Mouse (Mus musculus): Measurements from ENCODE around the gene Gck. TPM values are rescaled to one million over a fixed set of nuclear protein-coding genes. Genes with fewer than 3 reads are reported as not detected.

Gene Gck
- total RNA-seq (2021) = 1 to 10 TPM; 1.8 to 3.9 TPM

GRCm38 (mm10) chr11:5949586-5950352 is at the start of gene Gck:
Gck (minus strand) TSS chr11:5950081.
- DNase-seq (ENCODE audit: extremely low spot score in 1 of 2, low spot score in 1 of 2) = no peak

DNA sequence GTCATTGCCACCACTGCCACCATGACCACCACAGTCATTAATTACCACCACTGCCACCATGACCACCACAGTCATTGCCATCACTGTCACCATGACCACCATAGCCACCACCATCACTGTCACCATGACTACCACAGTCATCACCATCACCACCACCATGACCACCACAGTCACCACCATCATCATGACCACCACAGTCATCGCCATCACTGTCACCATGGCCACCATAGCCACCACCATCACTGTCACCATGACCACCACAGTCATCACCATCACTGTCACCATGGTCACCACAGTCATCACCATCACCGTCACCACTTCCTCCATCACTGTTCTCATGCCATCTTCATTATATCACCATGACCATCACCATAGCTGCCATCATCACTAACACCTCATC is 48.6 kb upstream of the Gck start:
- DNase-seq (ENCODE audit: extremely low spot score in 1 of 2, low spot score in 1 of 2) = no peak

- DNase-seq (ENCODE audit: extremely low spot score in 1 of 2, low spot score in 1 of 2) = peak; percentile 70 to 89
Measured at GRCm38 (mm10) chr11:5995989-5996388, 46.1 kb upstream of the Gck start.

GRCm38 (mm10) chr11:5994880-5995279 is 45.0 kb upstream of the Gck start:
- no peak for DNase-seq (ENCODE audit: extremely low spot score in 1 of 2, low spot score in 1 of 2)

GRCm38 (mm10) chr11:5994212-5994611 is 44.3 kb upstream of the Gck start:
- no peak for DNase-seq (ENCODE audit: extremely low spot score in 1 of 2, low spot score in 1 of 2)

- DNase-seq (ENCODE audit: extremely low spot score in 1 of 2, low spot score in 1 of 2) = peak in 1 of 2 experiments; percentile 48
Measured at GRCm38 (mm10) chr11:5990910-5991309, 41.0 kb upstream of the Gck start.

- no peak for DNase-seq (ENCODE audit: extremely low spot score in 1 of 2, low spot score in 1 of 2)
Measured at GRCm38 (mm10) chr11:5989954-5990593, 40.2 kb upstream of the Gck start.

- DNase-seq (ENCODE audit: extremely low spot score in 1 of 2, low spot score in 1 of 2) = no peak
Measured at GRCm38 (mm10) chr11:5988126-5988525, 38.2 kb upstream of the Gck start.

DNA sequence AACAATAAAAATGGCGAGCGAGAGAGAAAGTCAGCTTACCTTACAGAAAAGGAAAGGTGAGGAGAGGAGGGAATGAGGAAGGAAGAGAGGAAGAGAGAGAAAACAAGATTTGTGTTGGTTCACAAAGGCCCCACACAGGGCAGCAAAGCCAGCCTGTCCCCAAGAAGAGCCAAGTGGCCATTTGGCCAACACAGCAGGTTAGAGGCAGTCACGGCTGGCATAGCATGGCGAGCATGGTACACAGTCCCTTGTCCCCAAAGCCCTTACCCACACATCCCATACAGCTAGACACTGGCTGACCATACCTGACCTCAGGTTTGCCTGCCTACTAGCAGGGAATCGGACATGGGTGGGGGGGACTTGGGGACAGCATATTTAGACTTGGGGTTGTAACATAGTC is 33.7 kb upstream of the Gck start:
- DNase-seq (ENCODE audit: extremely low spot score in 1 of 2, low spot score in 1 of 2) = no peak

GRCm38 (mm10) chr11:5981323-5981722 is 31.4 kb upstream of the Gck start:
- DNase-seq (ENCODE audit: extremely low spot score in 1 of 2, low spot score in 1 of 2) = no peak

DNA sequence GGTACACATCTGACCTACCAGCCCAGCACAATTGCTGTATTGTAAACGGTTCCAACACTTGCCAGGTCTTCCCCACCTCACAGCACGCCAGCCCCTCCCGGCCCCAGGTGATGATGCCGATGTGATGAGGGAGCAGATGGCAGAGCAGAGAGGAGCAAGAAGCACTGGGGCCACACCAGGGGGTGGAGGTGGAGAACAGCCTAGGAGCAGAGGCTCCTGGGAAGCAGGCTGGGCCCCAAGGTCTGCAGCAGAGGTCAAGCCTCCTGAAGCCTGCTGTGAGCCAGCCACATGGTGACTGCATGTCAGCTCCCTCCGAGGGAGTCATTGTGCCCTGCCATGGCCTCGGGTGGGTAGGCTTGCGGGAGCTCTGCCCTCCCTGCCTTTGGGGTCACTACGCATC is 30.7 kb upstream of the Gck start:
- DNase-seq (ENCODE audit: extremely low spot score in 1 of 2, low spot score in 1 of 2) = no peak

- DNase-seq (ENCODE audit: extremely low spot score in 1 of 2, low spot score in 1 of 2) = no peak
Measured at GRCm38 (mm10) chr11:5980108-5980507, 30.2 kb upstream of the Gck start.

GRCm38 (mm10) chr11:5979088-5979487 is 29.2 kb upstream of the Gck start:
- no peak for DNase-seq (ENCODE audit: extremely low spot score in 1 of 2, low spot score in 1 of 2)

- DNase-seq (ENCODE audit: extremely low spot score in 1 of 2, low spot score in 1 of 2) = no peak
Measured at GRCm38 (mm10) chr11:5976106-5976505, 26.2 kb upstream of the Gck start.

DNA sequence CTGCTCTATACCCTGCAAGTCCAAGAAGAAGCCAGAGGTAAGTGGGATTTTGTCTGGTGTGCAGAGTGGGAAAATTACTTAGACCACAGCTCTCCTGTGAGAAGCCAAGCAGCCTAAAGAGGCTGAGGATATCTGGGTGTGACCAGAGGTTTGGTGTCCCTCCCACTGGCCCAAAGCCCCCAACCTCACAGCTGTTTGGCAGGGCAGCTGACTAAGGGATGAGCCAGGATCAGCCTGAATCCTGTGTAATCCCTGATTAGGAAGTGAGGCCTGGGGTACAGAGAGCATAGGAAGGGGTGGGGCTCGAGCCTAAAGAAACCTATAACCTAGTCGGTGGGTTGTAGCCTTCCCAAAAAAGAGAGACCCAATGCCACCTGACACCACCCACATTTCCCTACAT is 25.2 kb upstream of the Gck start:
- no peak for DNase-seq (ENCODE audit: extremely low spot score in 1 of 2, low spot score in 1 of 2)

GRCm38 (mm10) chr11:5974053-5974452 is 24.2 kb upstream of the Gck start:
- DNase-seq (ENCODE audit: extremely low spot score in 1 of 2, low spot score in 1 of 2) = no peak

DNA sequence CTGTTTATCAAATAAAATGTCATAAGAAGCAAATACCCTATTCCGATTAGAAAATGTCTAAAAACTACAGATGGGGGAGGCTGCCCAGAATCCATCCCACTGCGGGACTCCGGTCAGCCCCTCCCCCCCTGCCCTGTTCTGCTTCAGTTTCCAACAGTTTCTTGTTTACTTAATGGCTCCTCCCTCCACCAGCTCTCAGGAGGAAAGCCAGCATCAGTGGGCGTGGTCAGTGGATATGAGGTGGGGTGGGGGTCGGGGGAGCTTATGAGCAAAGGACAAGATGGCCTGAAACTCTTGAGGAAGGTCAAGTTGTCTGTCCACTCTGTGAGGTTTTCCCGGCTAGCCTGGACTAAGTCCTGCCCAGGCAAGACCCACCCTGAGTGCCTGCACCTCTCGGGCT is 23.3 kb upstream of the Gck start:
- DNase-seq (ENCODE audit: extremely low spot score in 1 of 2, low spot score in 1 of 2) = no peak

DNA sequence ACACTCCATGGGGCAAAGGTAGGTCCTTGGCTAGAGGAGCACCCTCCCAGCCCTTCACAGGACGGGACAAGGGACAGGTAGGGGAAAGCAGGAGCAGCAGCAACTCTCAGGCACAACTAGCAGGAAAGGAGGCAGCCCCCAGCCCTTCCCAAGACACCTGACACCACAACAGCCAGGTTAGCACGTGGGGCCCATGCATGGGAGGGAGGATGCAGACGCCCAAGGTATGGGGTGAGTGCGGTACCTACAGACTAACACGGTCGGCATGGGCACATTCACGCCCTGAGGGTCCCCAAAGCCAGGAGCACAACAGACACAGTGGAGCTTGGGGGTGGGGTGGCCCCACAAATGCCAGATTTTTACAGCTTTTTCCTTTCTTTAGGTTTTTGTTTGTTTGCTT is 21.3 kb upstream of the Gck start:
- DNase-seq (ENCODE audit: extremely low spot score in 1 of 2, low spot score in 1 of 2) = no peak

DNA sequence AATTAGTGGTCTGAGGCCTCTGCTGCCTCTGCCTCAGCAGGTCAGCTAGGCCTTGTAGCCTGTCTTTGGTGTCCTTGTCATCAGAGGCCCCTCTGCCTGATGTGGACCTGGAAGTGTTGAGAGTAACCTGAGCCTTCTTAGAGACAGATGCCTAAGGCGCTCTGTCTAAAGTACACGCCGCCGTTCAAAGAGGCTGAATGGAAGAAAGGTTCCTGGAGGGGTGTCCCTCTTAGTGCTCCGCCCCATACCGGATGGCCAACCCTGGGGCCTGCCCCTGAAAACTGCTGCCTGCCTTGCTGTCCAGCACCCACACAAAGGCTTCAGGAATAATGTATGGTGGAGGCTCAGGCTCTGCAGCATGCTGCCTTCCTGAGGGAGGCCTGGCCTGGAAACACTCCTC is 18.3 kb upstream of the Gck start:
- no peak for DNase-seq (ENCODE audit: extremely low spot score in 1 of 2, low spot score in 1 of 2)

GRCm38 (mm10) chr11:5966751-5967150 is 16.9 kb upstream of the Gck start:
- DNase-seq (ENCODE audit: extremely low spot score in 1 of 2, low spot score in 1 of 2) = no peak

DNA sequence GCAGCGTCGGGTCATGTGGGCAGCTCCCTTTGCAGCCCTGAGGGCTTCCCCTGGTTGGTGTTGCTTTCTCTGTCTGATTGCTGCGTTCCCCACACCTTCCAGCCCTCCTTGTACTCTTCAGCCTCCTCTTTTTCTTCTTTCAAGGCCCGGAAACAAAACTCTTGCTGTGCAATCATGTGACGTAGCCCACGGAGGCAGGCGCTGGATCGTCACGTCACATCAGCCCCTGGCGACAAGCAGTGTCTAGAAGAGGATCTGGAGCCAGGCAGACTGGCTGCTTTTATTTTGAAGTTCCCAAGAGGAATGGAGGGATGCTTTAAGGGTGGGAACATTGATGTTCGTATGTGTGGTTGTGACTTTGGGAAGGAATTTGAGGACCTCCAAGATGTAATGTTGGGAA is 16.0 kb upstream of the Gck start:
- no peak for DNase-seq (ENCODE audit: extremely low spot score in 1 of 2, low spot score in 1 of 2)

DNA sequence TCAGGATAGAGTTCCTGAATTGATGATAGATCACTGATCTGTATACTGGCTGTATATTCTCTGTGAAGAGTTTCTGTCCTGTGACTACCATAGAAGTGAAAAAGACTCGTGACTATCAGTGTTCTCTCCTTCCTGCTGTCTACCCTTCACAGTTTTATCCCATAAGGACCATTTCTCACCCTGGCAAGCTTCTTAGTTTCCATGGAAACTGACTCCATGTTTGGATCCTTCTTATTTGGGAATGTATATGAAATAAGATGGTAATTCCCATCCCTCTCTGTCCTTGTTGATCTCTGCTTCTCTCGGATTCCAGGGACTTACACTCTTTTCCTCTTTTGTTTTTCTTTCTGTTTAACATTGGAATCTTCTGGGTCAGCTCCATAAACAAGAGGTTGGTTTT is 10.2 kb upstream of the Gck start:
- no peak for DNase-seq (ENCODE audit: extremely low spot score in 1 of 2, low spot score in 1 of 2)
